Mouse (Mus musculus) embryonic facial prominence, embryonic 13.5 days (tissue): Measurements from ENCODE around the gene Sema3e. TPM values are rescaled to one million over a fixed set of nuclear protein-coding genes. Genes with fewer than 3 reads are reported as not detected.

Experiments used
- ATAC-seq: fragments of 200-750 bp; cut with Nextera tagmentation; 2 replicates; pipeline ENCODE4 v1.8.0; 2017; ENCODE audit warnings: low read depth; ENCODE audit not compliant: insufficient number of reproducible peaks, insufficient read depth, low FRiP score, low TSS enrichment
- H3K27ac ChIP-seq: fragments of 300-500 bp; sonication (generic); 2 replicates; pipeline ENCODE4 v1.5.1; 2015; ENCODE audit warnings: moderate library complexity, mild to moderate bottlenecking, inconsistent platforms
- H3K27me3 ChIP-seq: fragments of 300-500 bp; sonication (generic); 2 replicates; pipeline ENCODE4 v1.6.1; 2015; ENCODE audit warnings: mild to moderate bottlenecking, inconsistent platforms
- H3K36me3 ChIP-seq: fragments of 300-500 bp; sonication (generic); 2 replicates; pipeline ENCODE4 v1.6.1; 2015; ENCODE audit warnings: mild to moderate bottlenecking, inconsistent platforms
- H3K4me1 ChIP-seq: fragments of 300-500 bp; sonication (generic); 2 replicates; pipeline ENCODE4 v1.6.1; 2015; ENCODE audit warnings: inconsistent platforms
- H3K4me2 ChIP-seq: fragments of 300-500 bp; sonication (generic); 2 replicates; pipeline ENCODE4 v1.6.1; 2015; ENCODE audit warnings: moderate library complexity, mild to moderate bottlenecking, inconsistent platforms
- H3K4me3 ChIP-seq: fragments of 300-500 bp; sonication (generic); 2 replicates; pipeline ENCODE4 v1.5.1; 2015; ENCODE audit warnings: mild to moderate bottlenecking, inconsistent platforms
- H3K9ac ChIP-seq: fragments of 300-500 bp; sonication (generic); 2 replicates; pipeline ENCODE4 v1.6.1; 2015; ENCODE audit warnings: mild to moderate bottlenecking, inconsistent platforms
- H3K9me3 ChIP-seq: fragments of 300-500 bp; sonication (generic); 2 replicates; pipeline ENCODE4 v1.6.1; 2016; ENCODE audit warnings: inconsistent platforms
- WGBS: fragments of 180-500 bp; shearing (Covaris S2); methylation state at CpG from one replicate; pipeline ENCODE4 v1.1.7; 2015; ENCODE audit warnings: mixed read lengths; 5-methylcytosine and 5-hydroxymethylcytosine counted together
- polyA plus RNA-seq: library from polyadenylated mRNA; unstranded; fragments of >200 nt; fragmentation: Nextera tagmentation; extraction: Ambion mirVana; gene quantifications from 2 replicates; pipeline ENCODE4 v1.2.1, GENCODE M21; 2015

Sema3e gene
- polyA plus RNA-seq: 6.2 and 11.2 TPM in 2 replicates

- Histone ChIP-seq H3K9ac (peak within 1 kb of the TSS; percentile 70), H3K27me3 (peaks cover 9% of the 10 kb centered on the region), H3K9me3 (peaks cover 6% of the 10 kb centered on the region; the same call in 1 of the 2 replicates), H3K4me1 (peaks cover 4% of the 10 kb centered on the region), H3K36me3 (no peaks in the 10 kb centered on the region), H3K4me3 (peak within 1 kb of the TSS; percentile 56), H3K27ac (no peak within 1 kb of the TSS), H3K4me2 (peak within 1 kb of the TSS; percentile 88)
- peak; percentile 84 for ATAC-seq
- 1% methylated on average over 47 of the region's 47 CpGs for WGBS
Observed at GRCm38 (mm10) chr5:14025205-14026124, at the start of gene Sema3e. TSS of gene Sema3e (plus strand) at chr5:14025276.

GRCm38 (mm10) chr5:13977576-13977975 lies 47.5 kb upstream of the Sema3e start:
- Histone ChIP-seq H3K4me1 (peaks cover 4% of the 10 kb centered on the region; the same call in 1 of the 2 replicates), H3K4me2 (no peak overlapping the region), H3K27ac (no peak overlapping the region), H3K9ac (no peak overlapping the region), H3K9me3 (no peaks in the 10 kb centered on the region), H3K4me3 (no peak overlapping the region), H3K36me3 (no peaks in the 10 kb centered on the region), H3K27me3 (no peaks in the 10 kb centered on the region)
- 25% methylated on average over 3 of the region's 3 CpGs for WGBS
- ATAC-seq: no peak

GRCm38 (mm10) chr5:13979156-13979555 lies 45.9 kb upstream of the Sema3e start:
- no peak for ATAC-seq

GRCm38 (mm10) chr5:13982417-13983054 lies 42.5 kb upstream of the Sema3e start:
- ATAC-seq: no peak

More at GRCm38 (mm10) chr5:13979156-13979555, 45.9 kb upstream of the Sema3e start:
- H3K9ac ChIP-seq: no peak overlapping the region
- H3K27ac ChIP-seq: no peak overlapping the region
- no peak overlapping the region for H3K4me3 ChIP-seq
- H3K4me1 ChIP-seq: peaks cover 10% of the 10 kb centered on the region; the same call in 1 of the 2 replicates
- 86% methylated on average over 4 of the region's 4 CpGs for WGBS
- H3K27me3 ChIP-seq: no peaks in the 10 kb centered on the region
- no peaks in the 10 kb centered on the region for H3K9me3 ChIP-seq
- H3K36me3 ChIP-seq: no peaks in the 10 kb centered on the region
- H3K4me2 ChIP-seq: no peak overlapping the region

GRCm38 (mm10) chr5:13983608-13984007 lies 41.5 kb upstream of the Sema3e start:
- Histone ChIP-seq H3K4me1 (peaks cover 10% of the 10 kb centered on the region; the same call in 1 of the 2 replicates), H3K4me3 (no peak overlapping the region), H3K9ac (no peak overlapping the region), H3K9me3 (no peaks in the 10 kb centered on the region), H3K4me2 (no peak overlapping the region), H3K27me3 (no peaks in the 10 kb centered on the region), H3K36me3 (no peaks in the 10 kb centered on the region), H3K27ac (no peak overlapping the region)
- ATAC-seq: no peak
- WGBS: 53% methylated on average over 4 of the region's 4 CpGs

More at GRCm38 (mm10) chr5:13982417-13983054, 42.5 kb upstream of the Sema3e start:
- H3K4me2 ChIP-seq: no peak overlapping the region
- H3K27ac ChIP-seq: no peak overlapping the region
- WGBS: 38% methylated on average over 7 of the region's 7 CpGs
- no peak overlapping the region for H3K9ac ChIP-seq
- no peak overlapping the region for H3K4me3 ChIP-seq
- no peaks in the 10 kb centered on the region for H3K36me3 ChIP-seq
- H3K27me3 ChIP-seq: no peaks in the 10 kb centered on the region
- peaks cover 10% of the 10 kb centered on the region; the same call in 1 of the 2 replicates for H3K4me1 ChIP-seq
- no peaks in the 10 kb centered on the region for H3K9me3 ChIP-seq

GRCm38 (mm10) chr5:13985669-13986068 lies 39.4 kb upstream of the Sema3e start:
- Histone ChIP-seq H3K9me3 (no peaks in the 10 kb centered on the region), H3K36me3 (no peaks in the 10 kb centered on the region), H3K4me1 (peaks cover 10% of the 10 kb centered on the region; the same call in 1 of the 2 replicates), H3K27me3 (no peaks in the 10 kb centered on the region), H3K9ac (no peak overlapping the region), H3K4me2 (no peak overlapping the region), H3K4me3 (no peak overlapping the region), H3K27ac (no peak overlapping the region)
- 89% methylated on average over 3 of the region's 3 CpGs for WGBS
- ATAC-seq: no peak

- Histone ChIP-seq H3K4me1 (peaks cover 10% of the 10 kb centered on the region; the same call in 1 of the 2 replicates), H3K36me3 (no peaks in the 10 kb centered on the region), H3K27me3 (no peaks in the 10 kb centered on the region), H3K4me3 (no peak overlapping the region), H3K27ac (no peak overlapping the region), H3K4me2 (no peak overlapping the region), H3K9ac (no peak overlapping the region), H3K9me3 (no peaks in the 10 kb centered on the region)
- no peak for ATAC-seq
- WGBS: 83% methylated on average over 1 of the region's 1 CpGs
Observed at GRCm38 (mm10) chr5:13987123-13987522, 38.0 kb upstream of the Sema3e start.

- H3K27ac ChIP-seq: no peak overlapping the region
- H3K4me3 ChIP-seq: no peak overlapping the region
- no peak overlapping the region for H3K4me2 ChIP-seq
- no peaks in the 10 kb centered on the region for H3K9me3 ChIP-seq
- 61% methylated on average over 2 of the region's 2 CpGs for WGBS
- H3K27me3 ChIP-seq: no peaks in the 10 kb centered on the region
- ATAC-seq: no peak
- H3K36me3 ChIP-seq: no peaks in the 10 kb centered on the region
- H3K4me1 ChIP-seq: 0 out of 2 replicates have a peak, but pooled peaks cover 3% of the 10 kb centered on the region
- no peak overlapping the region for H3K9ac ChIP-seq
Observed at GRCm38 (mm10) chr5:13988023-13988422, 37.1 kb upstream of the Sema3e start.

GRCm38 (mm10) chr5:13992734-13993396 lies 32.2 kb upstream of the Sema3e start:
- ATAC-seq: no peak
- no peak overlapping the region for H3K27ac ChIP-seq
- H3K9ac ChIP-seq: no peak overlapping the region
- 50% methylated on average over 11 of the region's 11 CpGs for WGBS
- 0 out of 2 replicates have a peak, but pooled peaks cover 3% of the 10 kb centered on the region for H3K9me3 ChIP-seq
- H3K36me3 ChIP-seq: no peaks in the 10 kb centered on the region
- H3K4me1 ChIP-seq: no peaks in the 10 kb centered on the region
- H3K4me2 ChIP-seq: no peak overlapping the region
- no peaks in the 10 kb centered on the region for H3K27me3 ChIP-seq
- no peak overlapping the region for H3K4me3 ChIP-seq

- WGBS: 87% methylated on average over 7 of the region's 7 CpGs
- no peak for ATAC-seq
- Histone ChIP-seq H3K9ac (no peak overlapping the region), H3K36me3 (no peaks in the 10 kb centered on the region), H3K4me1 (peaks cover 4% of the 10 kb centered on the region), H3K27ac (no peak overlapping the region), H3K4me2 (peak overlapping the region; percentile 37), H3K4me3 (0 out of 2 replicates have a peak overlapping the region, but pooled peaks have one; percentile 1), H3K27me3 (peaks cover 9% of the 10 kb centered on the region), H3K9me3 (no peaks in the 10 kb centered on the region)
Observed at GRCm38 (mm10) chr5:14028341-14028740, 3.3 kb downstream of the Sema3e start.

GRCm38 (mm10) chr5:14030796-14031195 lies 5.7 kb downstream of the Sema3e start:
- no peaks in the 10 kb centered on the region for H3K36me3 ChIP-seq
- H3K27me3 ChIP-seq: peaks cover 4% of the 10 kb centered on the region
- ATAC-seq: no peak
- H3K4me1 ChIP-seq: peaks cover 1% of the 10 kb centered on the region
- no peak overlapping the region for H3K27ac ChIP-seq
- 82% methylated on average over 1 of the region's 1 CpGs for WGBS
- no peak overlapping the region for H3K4me3 ChIP-seq
- no peaks in the 10 kb centered on the region for H3K9me3 ChIP-seq
- no peak overlapping the region for H3K4me2 ChIP-seq
- no peak overlapping the region for H3K9ac ChIP-seq
